Mouse (Mus musculus) neural tube, embryonic 12.5 days (tissue): ENCODE data around the gene Polrmt. TPM values are rescaled to one million over a fixed set of nuclear protein-coding genes. Genes with fewer than 3 reads are reported as not detected.
"Not testable (repeated sequence)": the region's sequence is repeated elsewhere in the genome, so short reads cannot be mapped to it uniquely, and the experiment has no call there.

ENCODE experiments used
- ATAC-seq: fragments of 200-750 bp; cut with Nextera tagmentation; 2 replicates; pipeline ENCODE4 v1.8.0; 2017; ENCODE audit warnings: low read depth, mild to moderate bottlenecking, moderate TSS enrichment, moderate library complexity; ENCODE audit not compliant: low FRiP score
- H3K27ac ChIP-seq: fragments of 300-500 bp; sonication (generic); 2 replicates; pipeline ENCODE4 v1.5.1; 2016
- H3K27me3 ChIP-seq: fragments of 300-500 bp; sonication (generic); replicated peaks from 2 replicates; pipeline ENCODE4 v1.6.1; 2016; ENCODE audit warnings: mild to moderate bottlenecking
- H3K36me3 ChIP-seq: fragments of 300-500 bp; sonication (generic); 2 replicates; pipeline ENCODE4 v1.6.1; 2016; ENCODE audit warnings: mild to moderate bottlenecking
- H3K4me1 ChIP-seq: fragments of 300-500 bp; sonication (generic); 2 replicates; pipeline ENCODE4 v1.6.1; 2016
- H3K4me2 ChIP-seq: fragments of 300-500 bp; sonication (generic); replicated peaks from 2 replicates; pipeline ENCODE4 v1.6.1; 2016; ENCODE audit warnings: mild to moderate bottlenecking
- H3K4me3 ChIP-seq: fragments of 300-500 bp; sonication (generic); 2 replicates; pipeline ENCODE4 v1.5.1; 2016
- H3K9ac ChIP-seq: fragments of 300-500 bp; sonication (generic); 2 replicates; pipeline ENCODE4 v1.6.1; 2016; ENCODE audit warnings: mild to moderate bottlenecking
- H3K9me3 ChIP-seq: fragments of 300-500 bp; sonication (generic); 2 replicates; pipeline ENCODE4 v1.6.1; 2016; ENCODE audit warnings: mild to moderate bottlenecking
- WGBS: fragments of 180-500 bp; shearing (Covaris S2); methylation state at CpG from one replicate; pipeline ENCODE4 v1.1.7; 2016; 5-methylcytosine and 5-hydroxymethylcytosine counted together
- polyA plus RNA-seq: library from polyadenylated mRNA; unstranded; fragments of >200 nt; fragmentation: Nextera tagmentation; extraction: Ambion mirVana; gene quantifications from 2 replicates; pipeline ENCODE4 v1.2.1, GENCODE M21; 2016

Gene Polrmt
- polyA plus RNA-seq, 1 experiment from 2014 or later = 44.7 TPM

GRCm38 (mm10) chr10:79704065-79704969 lies 42.1 kb downstream of the Polrmt start, which contains the start of gene Bsg:
Bsg (plus strand) TSS chr10:79704491.
- peaks cover 9% of the 10 kb centered on the region for H3K36me3 ChIP-seq
- peak within 1 kb of the TSS; percentile 95 for H3K4me2 ChIP-seq
- peak; percentile 95 for ATAC-seq
- peak within 1 kb of the TSS; percentile 80 for H3K9ac ChIP-seq
- peak within 1 kb of the TSS; percentile 65 for H3K4me3 ChIP-seq
- peaks cover 31% of the 10 kb centered on the region for H3K4me1 ChIP-seq
- under 1% methylated on average over 65 of the region's 65 CpGs for WGBS
- no peaks in the 10 kb centered on the region for H3K9me3 ChIP-seq
- H3K27ac ChIP-seq = no peak within 1 kb of the TSS
- H3K27me3 ChIP-seq = no peaks in the 10 kb centered on the region

GRCm38 (mm10) chr10:79703541-79703940 lies 42.8 kb downstream of the Polrmt start:
- no peaks in the 10 kb centered on the region for H3K9me3 ChIP-seq
- no peaks in the 10 kb centered on the region for H3K27me3 ChIP-seq
- peak overlapping the region; percentile 95 for H3K4me2 ChIP-seq
- no peak overlapping the region for H3K9ac ChIP-seq
- no peak; the same call in 1 of the 2 replicates for ATAC-seq
- peaks cover 27% of the 10 kb centered on the region for H3K4me1 ChIP-seq
- H3K36me3 ChIP-seq = peaks cover 1% of the 10 kb centered on the region
- H3K4me3 ChIP-seq = peak overlapping the region; percentile 65; the same call in 1 of the 2 replicates
- no peak overlapping the region for H3K27ac ChIP-seq
- 77% methylated on average over 10 of the region's 10 CpGs for WGBS

- H3K27me3 ChIP-seq = not testable (repeated sequence)
- 86% methylated on average over 4 of the region's 4 CpGs for WGBS
These were observed 43.4 kb downstream of the Polrmt start for GRCm38 (mm10) chr10:79702970-79703369.

GRCm38 (mm10) chr10:79701443-79702129 lies 44.8 kb downstream of the Polrmt start:
- H3K9me3 ChIP-seq = no peaks in the 10 kb centered on the region
- H3K4me3 ChIP-seq = no peak overlapping the region
- WGBS = 65% methylated on average over 10 of the region's 10 CpGs
- H3K9ac ChIP-seq = no peak overlapping the region
- H3K27me3 ChIP-seq = no peaks in the 10 kb centered on the region
- no peak overlapping the region for H3K4me2 ChIP-seq
- H3K4me1 ChIP-seq = peaks cover 17% of the 10 kb centered on the region
- no peak overlapping the region for H3K27ac ChIP-seq
- no peak for ATAC-seq
- no peaks in the 10 kb centered on the region for H3K36me3 ChIP-seq

More at GRCm38 (mm10) chr10:79702970-79703369, 43.4 kb downstream of the Polrmt start:
- not testable (repeated sequence) for ATAC-seq, H3K36me3 ChIP-seq, H3K9ac ChIP-seq, H3K4me3 ChIP-seq, H3K4me2 ChIP-seq, H3K27ac ChIP-seq, H3K9me3 ChIP-seq
- H3K4me1 ChIP-seq = peaks cover 27% of the 10 kb centered on the region

GRCm38 (mm10) chr10:79700676-79701075 lies 45.7 kb downstream of the Polrmt start:
- H3K4me2 ChIP-seq = no peak overlapping the region
- H3K9me3 ChIP-seq = no peaks in the 10 kb centered on the region
- H3K4me1 ChIP-seq = peaks cover 12% of the 10 kb centered on the region
- no peak overlapping the region for H3K27ac ChIP-seq
- no peak overlapping the region for H3K4me3 ChIP-seq
- WGBS = 59% methylated on average over 7 of the region's 7 CpGs
- ATAC-seq = no peak
- no peaks in the 10 kb centered on the region for H3K27me3 ChIP-seq
- H3K36me3 ChIP-seq = no peaks in the 10 kb centered on the region
- no peak overlapping the region for H3K9ac ChIP-seq

- no peaks in the 10 kb centered on the region for H3K27me3 ChIP-seq
- WGBS = 94% methylated on average over 6 of the region's 6 CpGs
- H3K9ac ChIP-seq = no peak overlapping the region
- H3K4me3 ChIP-seq = no peak overlapping the region
- no peak overlapping the region for H3K27ac ChIP-seq
- no peak for ATAC-seq
- 0 out of 2 replicates have a peak, but pooled peaks cover 4% of the 10 kb centered on the region for H3K4me1 ChIP-seq
- no peak overlapping the region for H3K4me2 ChIP-seq
- no peaks in the 10 kb centered on the region for H3K9me3 ChIP-seq
- no peaks in the 10 kb centered on the region for H3K36me3 ChIP-seq
These were observed 47.9 kb downstream of the Polrmt start for GRCm38 (mm10) chr10:79698459-79698858.

- Histone ChIP-seq H3K27ac (no peak overlapping the region), H3K4me2 (no peak overlapping the region), H3K4me3 (no peak overlapping the region), H3K27me3 (no peaks in the 10 kb centered on the region), H3K9me3 (no peaks in the 10 kb centered on the region), H3K36me3 (no peaks in the 10 kb centered on the region), H3K9ac (no peak overlapping the region), H3K4me1 (0 out of 2 replicates have a peak, but pooled peaks cover 4% of the 10 kb centered on the region)
- WGBS = 76% methylated on average over 6 of the region's 6 CpGs
- no peak for ATAC-seq
These were observed 48.5 kb downstream of the Polrmt start for GRCm38 (mm10) chr10:79697916-79698315.

- H3K27ac ChIP-seq = no peak overlapping the region
- H3K4me3 ChIP-seq = no peak overlapping the region
- no peaks in the 10 kb centered on the region for H3K27me3 ChIP-seq
- 63% methylated on average over 9 of the region's 9 CpGs for WGBS
- 0 out of 2 replicates have a peak, but pooled peaks cover 4% of the 10 kb centered on the region for H3K4me1 ChIP-seq
- H3K9ac ChIP-seq = no peak overlapping the region
- H3K4me2 ChIP-seq = no peak overlapping the region
- no peak for ATAC-seq
- no peaks in the 10 kb centered on the region for H3K36me3 ChIP-seq
- H3K9me3 ChIP-seq = 0 out of 2 replicates have a peak, but pooled peaks cover 3% of the 10 kb centered on the region
These were observed 50.2 kb downstream of the Polrmt start for GRCm38 (mm10) chr10:79696129-79696651.

- ATAC-seq = no peak
- no peak overlapping the region for H3K4me3 ChIP-seq
- 70% methylated on average over 13 of the region's 13 CpGs for WGBS
- H3K9ac ChIP-seq = no peak overlapping the region
- no peak overlapping the region for H3K4me2 ChIP-seq
- no peaks in the 10 kb centered on the region for H3K36me3 ChIP-seq
- H3K27me3 ChIP-seq = no peaks in the 10 kb centered on the region
- no peak overlapping the region for H3K27ac ChIP-seq
- 0 out of 2 replicates have a peak, but pooled peaks cover 3% of the 10 kb centered on the region for H3K9me3 ChIP-seq
- 0 out of 2 replicates have a peak, but pooled peaks cover 4% of the 10 kb centered on the region for H3K4me1 ChIP-seq
These were observed 50.9 kb downstream of the Polrmt start for GRCm38 (mm10) chr10:79695231-79696128.

GRCm38 (mm10) chr10:79694379-79694655 lies 52.1 kb downstream of the Polrmt start:
- 0 out of 2 replicates have a peak, but pooled peaks cover 4% of the 10 kb centered on the region for H3K4me1 ChIP-seq
- peaks cover 1% of the 10 kb centered on the region for H3K36me3 ChIP-seq
- H3K9ac ChIP-seq = no peak overlapping the region
- 83% methylated on average over 6 of the region's 6 CpGs for WGBS
- ATAC-seq = no peak
- no peak overlapping the region for H3K4me2 ChIP-seq
- H3K9me3 ChIP-seq = 0 out of 2 replicates have a peak, but pooled peaks cover 3% of the 10 kb centered on the region
- no peak overlapping the region for H3K4me3 ChIP-seq
- no peak overlapping the region for H3K27ac ChIP-seq
- no peaks in the 10 kb centered on the region for H3K27me3 ChIP-seq

- Histone ChIP-seq H3K27me3 (no peaks in the 10 kb centered on the region), H3K4me1 (0 out of 2 replicates have a peak, but pooled peaks cover 4% of the 10 kb centered on the region), H3K4me3 (no peak overlapping the region), H3K9ac (no peak overlapping the region), H3K36me3 (peaks cover 7% of the 10 kb centered on the region), H3K4me2 (no peak overlapping the region), H3K9me3 (0 out of 2 replicates have a peak, but pooled peaks cover 3% of the 10 kb centered on the region), H3K27ac (no peak overlapping the region)
- WGBS = 77% methylated on average over 12 of the region's 12 CpGs
- ATAC-seq = no peak
These were observed 52.6 kb downstream of the Polrmt start for GRCm38 (mm10) chr10:79693580-79694378.
